Mouse (Mus musculus) hindlimb bud, embryonic 11.5 days (tissue): ENCODE results near the gene Rps6ka2.
"Not testable (repeated sequence)": the region's sequence is repeated elsewhere in the genome, so short reads cannot be mapped to it uniquely, and the experiment has no call there.

Source experiments
- DNase-seq: peaks from one replicate; pipeline ENCODE4 v3.0.0-alpha.2; 2012; ENCODE audit warnings: low read depth, low spot score; ENCODE audit errors: extremely low spot score

Gene Rps6ka2

GRCm38 (mm10) chr17:7170304-7171295 is 685 bp downstream of the Rps6ka2 start:
- DNase-seq = no peak

DNA sequence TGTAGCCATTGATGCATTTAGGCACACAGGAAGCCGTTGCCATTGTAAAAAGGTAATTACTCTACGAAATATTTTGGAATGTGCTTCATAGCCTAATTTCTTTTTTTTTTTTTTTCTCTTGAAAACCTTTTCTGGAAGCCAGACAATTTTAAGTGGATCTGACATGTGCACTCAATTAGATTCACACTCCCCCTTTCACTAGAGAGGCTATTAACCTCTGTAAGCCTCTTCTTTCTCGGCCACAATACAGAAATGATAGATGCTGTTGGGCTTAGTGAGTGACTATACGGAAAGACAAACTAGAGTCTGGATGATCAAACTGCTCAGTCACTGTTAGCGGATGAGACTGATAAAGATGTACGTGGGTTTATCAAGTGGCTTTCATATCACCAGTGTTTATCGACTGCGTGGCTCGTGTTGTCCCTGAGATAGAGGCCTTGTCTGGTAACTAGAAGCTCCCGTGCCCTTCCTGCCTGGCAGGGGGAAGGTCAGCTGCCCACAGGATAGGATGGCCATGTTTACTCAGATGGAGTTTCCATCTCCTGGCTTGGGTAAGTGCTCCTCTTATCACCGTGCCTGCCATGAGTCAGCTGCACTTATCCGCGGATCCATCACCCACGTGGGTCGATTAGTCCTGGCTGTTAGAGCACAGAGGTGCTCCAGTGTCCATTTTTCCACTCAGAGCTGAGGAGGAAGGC is 3.6 kb downstream of the Rps6ka2 start:
- DNase-seq = no peak

- DNase-seq = no peak
Measured at GRCm38 (mm10) chr17:7175293-7175692, 5.4 kb downstream of the Rps6ka2 start.

GRCm38 (mm10) chr17:7176394-7176793 is 6.5 kb downstream of the Rps6ka2 start:
- no peak for DNase-seq

DNA sequence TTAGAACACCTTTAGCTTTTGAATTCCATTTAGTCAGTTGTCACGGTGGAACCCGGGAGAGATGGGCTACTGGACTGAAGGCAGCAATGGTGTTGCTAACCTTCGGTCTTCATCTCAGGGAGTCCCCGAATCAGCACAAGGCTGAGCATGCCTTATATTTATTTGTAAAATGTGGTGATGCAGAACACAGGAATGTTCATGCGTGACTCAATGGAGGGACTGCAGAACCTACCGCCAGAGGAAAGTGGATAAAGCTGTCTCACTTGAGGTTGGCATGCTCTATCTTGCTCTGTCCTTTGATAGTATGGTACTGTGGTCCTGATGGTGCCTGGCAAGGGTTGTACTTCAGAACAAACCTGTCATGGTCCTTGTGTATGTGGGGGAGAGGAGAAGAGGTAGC is 8.3 kb downstream of the Rps6ka2 start:
- DNase-seq = no peak

GRCm38 (mm10) chr17:7182187-7182586 is 12.3 kb downstream of the Rps6ka2 start:
- DNase-seq = no peak

DNA sequence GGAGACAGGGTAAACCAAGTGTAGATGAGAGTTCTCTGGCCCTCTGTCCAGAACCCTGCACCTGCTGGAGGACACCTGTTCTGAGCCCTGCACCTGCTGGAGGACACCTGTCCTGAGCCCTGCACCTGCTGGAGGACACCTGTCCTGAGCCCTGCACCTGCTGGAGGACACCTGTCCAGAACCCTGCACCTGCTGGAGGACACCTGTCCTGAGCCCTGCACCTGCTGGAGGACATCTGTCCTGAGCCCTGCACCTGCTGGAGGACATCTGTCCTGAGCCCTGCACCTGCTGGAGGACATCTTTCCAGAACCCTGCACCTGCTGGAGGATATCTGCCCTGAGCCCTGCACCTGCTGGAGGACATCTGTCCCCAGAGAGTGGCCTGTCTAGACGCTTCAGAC is 17.1 kb downstream of the Rps6ka2 start:
- not testable (repeated sequence) for DNase-seq

- DNase-seq = no peak
Measured at GRCm38 (mm10) chr17:7189425-7189824, 19.5 kb downstream of the Rps6ka2 start.

GRCm38 (mm10) chr17:7189975-7190374 is 20.1 kb downstream of the Rps6ka2 start:
- DNase-seq = no peak

GRCm38 (mm10) chr17:7194140-7194840 is 24.4 kb downstream of the Rps6ka2 start:
- no peak for DNase-seq

- DNase-seq = no peak
Measured at GRCm38 (mm10) chr17:7197121-7197925, 27.4 kb downstream of the Rps6ka2 start.

DNA sequence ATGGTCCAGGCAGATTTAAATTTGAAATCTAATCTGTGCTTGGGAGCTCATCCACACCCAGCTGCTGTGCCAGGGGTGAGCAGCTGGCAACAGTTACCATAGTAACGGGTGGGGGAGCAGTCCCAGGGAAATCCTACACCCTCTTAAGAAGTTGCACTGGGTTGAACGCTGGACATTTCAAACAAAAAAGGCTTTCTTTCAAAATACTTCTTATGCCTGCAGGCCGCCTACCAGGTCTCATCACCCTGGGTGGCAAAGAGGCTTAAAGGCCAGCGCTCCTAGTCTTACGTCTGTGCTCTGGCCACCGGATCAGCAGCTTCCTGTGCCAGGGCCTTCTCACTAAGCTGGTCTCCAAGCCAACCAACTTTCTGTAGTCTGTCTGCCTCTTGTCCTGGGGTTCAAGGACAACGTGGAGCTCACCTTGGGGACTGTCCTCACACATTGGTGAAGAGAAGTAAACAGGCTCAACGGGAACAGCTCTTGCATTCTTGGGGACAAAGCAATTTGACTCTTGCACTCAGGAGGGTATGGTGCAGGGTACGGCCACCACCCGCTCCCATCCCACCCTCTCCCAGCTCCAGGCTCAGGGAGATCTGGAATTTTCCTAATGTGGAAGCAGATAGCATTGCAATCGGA is 35.0 kb downstream of the Rps6ka2 start:
- DNase-seq = peak; percentile 16

DNA sequence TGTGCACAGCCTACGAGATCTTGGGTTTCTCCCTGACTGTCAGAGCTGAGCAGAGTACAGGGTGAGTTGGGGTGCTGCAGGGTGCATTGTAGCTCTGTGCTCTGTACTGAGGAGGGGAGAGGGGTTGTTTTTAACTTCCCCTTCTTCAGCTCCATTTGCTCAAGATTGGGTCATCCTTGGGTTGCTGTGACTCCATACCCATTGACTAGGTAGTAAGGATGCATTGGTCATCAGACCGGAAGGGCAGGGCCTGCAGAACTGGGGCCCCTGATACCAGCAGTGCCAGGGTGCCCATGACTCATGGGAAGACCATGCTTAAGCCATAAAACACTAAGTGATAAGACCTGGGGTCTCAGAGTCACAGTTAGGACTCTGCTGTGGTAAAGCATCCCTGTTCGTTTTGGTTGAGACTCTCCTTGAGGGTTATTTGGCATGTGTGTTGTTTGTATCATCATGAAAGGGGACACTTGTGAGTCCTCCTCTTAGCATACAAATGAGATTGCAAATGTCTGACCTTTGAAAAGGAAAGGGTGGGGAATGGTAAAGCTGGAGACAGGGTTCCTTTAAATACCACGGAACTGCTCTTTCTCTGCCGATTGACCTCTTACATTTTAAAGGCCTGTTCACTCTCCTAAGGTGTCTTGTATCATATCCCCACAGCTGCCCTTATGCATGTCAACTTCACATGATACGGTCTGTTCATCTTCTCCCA is 36.7 kb downstream of the Rps6ka2 start:
- no peak for DNase-seq

GRCm38 (mm10) chr17:7210648-7211047 is 40.7 kb downstream of the Rps6ka2 start:
- no peak for DNase-seq

DNA sequence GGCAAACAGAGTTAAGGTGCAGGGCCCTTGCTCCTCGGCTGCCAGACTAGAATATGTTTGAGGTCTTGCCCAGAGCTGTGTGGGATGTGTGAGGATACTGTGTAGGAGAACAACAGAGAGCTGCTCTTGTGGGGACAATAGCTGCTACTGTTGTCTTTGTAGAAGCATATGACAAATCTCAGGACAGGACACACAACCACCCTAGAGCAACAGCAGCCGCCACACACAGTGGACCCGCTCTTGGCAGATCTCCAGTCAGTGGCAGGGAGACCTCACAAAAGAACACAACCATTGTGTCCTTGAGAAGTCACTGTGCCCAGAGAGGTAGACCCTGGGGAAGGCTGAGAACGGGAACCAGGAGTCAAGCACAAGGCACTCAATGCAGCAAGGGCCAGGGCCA is 42.0 kb downstream of the Rps6ka2 start:
- DNase-seq = no peak

DNA sequence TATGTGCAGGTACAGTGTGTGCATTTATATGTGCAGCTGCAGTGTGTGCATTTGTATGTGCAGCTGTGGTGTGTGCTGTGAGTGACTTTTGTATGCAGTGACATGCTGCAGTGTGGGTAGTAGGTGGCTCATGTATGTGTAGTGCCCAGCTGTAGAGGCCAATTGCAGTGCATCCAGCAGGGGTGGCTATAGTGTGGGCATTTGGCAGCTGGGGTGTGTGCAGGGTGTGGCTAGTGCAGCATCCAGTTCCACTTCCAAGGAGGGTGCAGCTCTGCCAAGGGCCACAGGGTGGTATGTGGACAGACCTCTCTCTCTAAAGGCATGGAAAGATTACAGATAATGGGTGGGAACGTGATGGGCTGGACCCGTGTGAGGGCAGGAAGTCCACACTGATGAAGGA is 43.3 kb downstream of the Rps6ka2 start:
- no peak for DNase-seq

- DNase-seq = no peak
Measured at GRCm38 (mm10) chr17:7214061-7214460, 44.1 kb downstream of the Rps6ka2 start.

- no peak for DNase-seq
Measured at GRCm38 (mm10) chr17:7217791-7218329, 47.9 kb downstream of the Rps6ka2 start.

DNA sequence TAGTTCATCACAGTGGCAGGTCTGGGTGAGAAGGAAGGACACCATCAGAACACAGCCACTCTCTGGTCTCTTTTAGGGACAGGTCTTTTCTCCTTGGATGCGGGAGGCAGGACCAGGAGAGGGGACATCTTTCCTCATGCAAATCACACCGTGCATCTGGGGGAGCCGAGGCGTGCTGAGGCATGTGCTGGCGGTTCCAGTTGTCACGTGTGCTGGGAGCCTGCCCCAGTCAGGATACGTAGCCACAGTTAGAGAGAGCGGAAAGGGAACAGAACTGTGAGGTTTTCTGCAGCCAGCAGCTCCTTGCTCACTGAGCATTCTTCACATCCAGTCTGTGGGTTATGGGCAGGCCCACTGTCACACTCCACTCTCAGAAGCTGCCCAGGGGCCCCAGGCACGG is 48.5 kb downstream of the Rps6ka2 start:
- DNase-seq = no peak
